Mouse (Mus musculus): ENCODE results near the gene Myl12a. TPM values are rescaled to one million over a fixed set of nuclear protein-coding genes. Genes with fewer than 3 reads are reported as not detected.

Gene Myl12a
- total RNA-seq, 2 experiments from 2014 or later = 728 to 823 TPM

DNA sequence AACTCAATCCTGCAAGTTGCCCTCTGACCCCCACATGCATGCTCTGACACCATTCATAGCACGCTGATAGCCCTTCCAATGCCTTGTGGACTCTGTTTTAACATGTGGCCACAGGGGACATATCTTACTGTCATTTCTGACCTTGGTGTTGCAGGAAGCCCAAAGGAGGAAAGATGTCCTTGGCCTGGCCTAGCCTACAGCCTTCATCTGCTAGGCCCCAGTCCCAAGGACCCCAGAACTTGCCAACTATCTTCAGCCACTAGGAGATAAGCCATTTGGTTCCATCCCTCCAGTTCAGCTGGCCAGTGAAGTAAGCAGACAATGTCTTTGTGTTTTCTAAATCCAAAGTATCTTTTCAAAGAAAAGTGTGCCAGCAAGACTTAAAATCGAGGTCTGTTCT lies 37.4 kb downstream of the Myl12a start:
- intact Hi-C loops (cut with DNase I) = loop anchor here (5.0 to 10.0 kb wide), 2 partner anchors 228 to 440 kb away; no protein-coding TSS in a partner anchor
- no peak for DNase-seq

DNA sequence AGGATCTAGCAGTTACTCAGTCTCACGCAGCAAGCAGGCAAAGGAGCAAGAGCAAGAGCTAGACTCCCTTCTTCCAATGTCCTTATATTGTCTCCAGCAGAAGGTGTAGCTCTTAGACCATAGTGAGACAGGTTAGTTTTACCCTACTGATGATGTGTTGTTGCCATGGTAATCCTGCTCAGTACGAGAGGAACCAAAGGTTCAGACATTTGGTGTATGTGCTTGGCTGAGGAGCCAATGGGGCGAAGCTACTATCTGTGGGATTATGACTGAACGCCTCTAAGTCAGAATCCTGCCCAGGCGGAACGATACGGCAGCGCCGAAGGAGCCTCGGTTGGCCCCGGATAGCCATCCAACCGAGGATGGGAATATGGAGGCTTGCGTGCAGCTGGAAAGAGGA lies 39.1 kb downstream of the Myl12a start:
- intact Hi-C loops (cut with DNase I) = loop anchor here (10.0 kb wide), 1 partner anchor 439 kb away; no protein-coding TSS in a partner anchor
- peak; percentile 92 to 95 for DNase-seq

DNA sequence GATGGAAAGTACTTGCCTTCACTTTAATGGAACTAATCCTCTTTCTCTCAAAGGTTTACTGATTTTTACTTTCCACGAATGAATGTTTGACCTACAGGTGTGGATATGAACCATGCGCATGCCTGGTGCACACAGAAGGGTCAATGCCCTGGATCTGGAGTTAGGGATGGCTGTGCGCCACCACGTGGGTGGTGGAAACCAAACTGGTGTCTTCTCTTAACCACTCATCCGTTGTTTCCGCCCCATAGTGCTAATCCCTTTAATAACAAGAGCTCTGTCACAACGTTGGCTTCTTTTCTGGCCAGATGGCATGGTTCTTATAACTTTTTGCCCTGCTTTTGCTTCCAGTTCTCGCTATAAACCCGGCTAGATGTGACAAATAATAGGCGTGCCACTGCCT lies 51.4 kb downstream of the Myl12a start:
- DNase-seq = no peak
- intact Hi-C loops (cut with DNase I) = no loop called here

DNA sequence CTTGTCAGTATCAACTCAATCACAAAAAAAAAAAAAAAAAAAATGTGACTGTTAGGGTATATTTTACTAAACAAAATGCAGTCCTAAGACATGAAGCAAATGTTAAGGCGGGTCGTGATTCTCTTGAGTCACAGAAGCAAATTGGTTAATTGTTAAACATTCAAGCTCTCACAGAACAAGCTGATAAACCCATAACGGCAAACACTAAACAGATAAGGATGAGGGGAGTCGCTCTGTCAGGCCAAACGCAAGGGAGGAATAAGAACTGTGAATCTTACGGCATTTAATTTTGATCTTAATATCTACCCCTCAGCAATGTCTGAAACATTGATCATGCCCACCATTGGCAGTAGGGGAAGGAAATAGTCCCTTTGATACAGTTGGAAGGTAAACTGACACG lies 53.5 kb downstream of the Myl12a start:
- no peak for DNase-seq
- intact Hi-C loops (cut with DNase I) = no loop called here

DNA sequence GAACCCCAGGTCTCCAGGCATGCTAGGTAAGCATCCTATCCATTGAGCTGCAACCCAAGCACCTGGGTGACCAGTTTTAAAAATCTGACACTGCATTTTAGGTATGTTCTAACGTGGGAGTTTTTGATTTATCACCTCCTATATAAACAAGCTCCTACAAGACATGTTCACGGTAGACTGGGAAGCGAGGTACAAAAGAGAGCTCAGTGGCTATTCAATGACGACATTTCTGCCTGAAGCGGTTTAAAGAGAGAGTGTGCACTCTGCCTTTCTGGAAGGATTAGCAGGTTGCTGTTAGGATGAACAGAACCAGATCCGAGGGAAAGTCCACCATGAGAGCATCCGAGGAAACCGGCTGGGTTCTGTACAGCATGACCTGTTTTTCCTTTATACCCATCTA lies 54.0 kb downstream of the Myl12a start:
- intact Hi-C loops (cut with DNase I) = no loop called here
- no peak for DNase-seq

DNA sequence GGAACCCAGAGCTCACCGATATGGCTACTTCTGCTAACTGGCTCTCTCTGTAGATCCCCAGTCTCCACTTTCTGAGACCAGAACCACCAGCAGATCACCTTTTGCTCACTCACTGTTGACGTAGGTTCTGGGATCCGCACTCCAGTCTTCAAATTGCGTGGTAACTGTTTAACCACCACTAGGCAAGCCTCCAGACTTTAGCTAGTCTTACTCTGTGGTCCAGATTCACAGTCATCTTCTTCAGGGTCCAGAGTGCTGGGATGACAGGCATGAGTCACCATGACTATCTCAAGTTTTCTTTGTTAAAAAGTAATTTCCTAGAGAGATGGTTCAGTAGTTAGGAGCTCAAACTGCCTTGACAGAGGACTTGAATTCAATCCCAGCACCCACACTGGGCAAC lies 58.9 kb downstream of the Myl12a start:
- intact Hi-C loops (cut with DNase I) = no loop called here
- no peak for DNase-seq

Other genes with a start within 250 kb of the Myl12a start
- 10 to 100 TPM in 1 of 2 experiments, 1 to 10 TPM in 1; 8.5 to 10.1 TPM for gene Tgif1, start 149.3 kb downstream of the Myl12a start, total RNA-seq (2021)
- gene Myom1, start 245 bp downstream of the Myl12a start, total RNA-seq (2021) = 1,000 to 10,000 TPM; 1,141 to 1,154 TPM
- 10 to 100 TPM; 11.0 to 11.4 TPM for gene Lpin2, start 179.7 kb upstream of the Myl12a start, total RNA-seq (2021)